Mouse (Mus musculus): ENCODE data around the gene Gskip.

Gene Gskip

DNA sequence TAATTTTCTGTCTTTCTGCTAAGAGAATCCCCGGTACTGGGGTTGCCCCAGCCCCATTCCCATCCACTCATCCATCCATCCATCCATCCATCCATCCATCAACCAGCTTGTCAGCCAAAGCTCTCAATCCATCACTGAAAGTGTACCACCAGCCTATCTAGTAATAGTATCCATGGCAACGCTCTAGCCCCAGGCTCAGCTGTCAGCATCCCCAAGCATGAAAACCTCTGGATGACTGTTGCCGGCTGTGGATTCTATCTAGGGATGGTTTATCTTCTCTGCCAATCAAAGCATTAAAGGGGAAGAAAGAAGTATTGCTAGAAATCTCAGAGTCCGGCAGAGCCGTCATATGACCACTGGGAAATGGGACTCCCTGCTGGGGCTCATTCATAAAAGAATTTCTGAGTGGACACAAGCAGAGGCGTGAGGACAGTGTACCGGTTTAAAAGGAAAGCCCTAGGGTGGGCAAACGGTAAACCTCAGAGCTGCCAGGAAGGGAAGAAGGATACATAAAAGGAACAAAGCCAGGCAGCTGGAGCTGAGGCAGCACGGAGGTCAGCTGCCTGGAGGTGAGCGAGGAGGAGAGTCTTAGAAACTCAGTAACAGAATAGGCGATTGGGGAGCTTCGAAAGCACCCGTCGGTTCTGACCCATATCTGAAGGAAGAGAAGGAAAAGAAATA lies 37.0 kb downstream of the Gskip start:
- DNase-seq (ENCODE audit: low read depth, low spot score): no peak

DNA sequence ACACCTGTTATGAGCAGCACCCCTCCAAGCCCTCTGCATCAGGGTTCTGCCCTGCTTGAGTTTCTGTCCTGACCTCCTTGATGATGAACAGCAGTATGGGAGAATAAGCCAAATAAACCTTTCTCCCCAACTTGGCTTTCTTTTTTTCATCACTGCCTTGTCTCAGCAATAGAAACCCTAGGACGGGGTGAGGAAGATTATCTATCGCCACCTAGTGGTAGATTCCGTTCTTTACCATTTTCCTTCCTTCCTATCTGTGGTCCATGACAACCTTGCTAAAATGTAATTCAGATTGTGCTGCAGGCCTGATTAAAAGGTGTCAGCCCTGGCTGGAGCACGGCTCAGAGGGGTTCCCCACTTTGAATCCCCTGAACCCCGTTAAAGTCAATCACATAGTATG lies 38.0 kb downstream of the Gskip start:
- peak; percentile 82 for DNase-seq (ENCODE audit: low read depth, low spot score)

- DNase-seq (ENCODE audit: low read depth, low spot score): no peak
Measured at GRCm38 (mm10) chr12:105724616-105725015, 40.0 kb downstream of the Gskip start.

DNA sequence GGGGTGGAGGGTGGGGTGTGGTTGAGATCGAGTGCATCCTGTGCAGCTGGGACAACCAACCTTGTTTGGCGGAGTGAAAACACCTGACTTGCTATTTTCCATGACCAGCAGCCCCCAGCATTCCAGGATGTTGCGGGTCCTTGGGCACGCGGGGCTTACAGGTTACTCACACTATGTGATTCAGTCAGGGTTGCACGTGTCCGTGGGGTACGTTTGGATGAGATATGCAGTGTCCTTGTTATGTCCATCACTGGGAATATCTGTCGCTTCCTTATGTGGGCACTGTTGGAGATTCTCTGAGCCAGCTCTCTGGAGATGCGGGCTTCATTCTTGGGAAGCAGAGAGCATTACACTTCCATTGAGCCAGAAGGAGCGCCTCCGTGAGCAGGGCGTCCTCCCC lies 41.1 kb downstream of the Gskip start:
- no peak for DNase-seq (ENCODE audit: low read depth, low spot score)

GRCm38 (mm10) chr12:105727268-105727667 lies 42.6 kb downstream of the Gskip start:
- DNase-seq (ENCODE audit: low read depth, low spot score): no peak

- peak; percentile 77 for DNase-seq (ENCODE audit: low read depth, low spot score)
Measured at GRCm38 (mm10) chr12:105727964-105728363, 43.3 kb downstream of the Gskip start.

GRCm38 (mm10) chr12:105730851-105731460 lies 46.3 kb downstream of the Gskip start:
- peak; percentile 23 for DNase-seq (ENCODE audit: low read depth, low spot score)

- no peak for DNase-seq (ENCODE audit: low read depth, low spot score)
Measured at GRCm38 (mm10) chr12:105733370-105734159, 48.9 kb downstream of the Gskip start.

- no peak for DNase-seq (ENCODE audit: low read depth, low spot score)
Measured at GRCm38 (mm10) chr12:105735226-105735888, 50.7 kb downstream of the Gskip start.

GRCm38 (mm10) chr12:105735889-105736251 lies 51.2 kb downstream of the Gskip start:
- DNase-seq (ENCODE audit: low read depth, low spot score): no peak

GRCm38 (mm10) chr12:105738316-105739096 lies 53.9 kb downstream of the Gskip start:
- no peak for DNase-seq (ENCODE audit: low read depth, low spot score)

- DNase-seq (ENCODE audit: low read depth, low spot score): no peak
Measured at GRCm38 (mm10) chr12:105739656-105740055, 55.0 kb downstream of the Gskip start.

- DNase-seq (ENCODE audit: low read depth, low spot score): no peak
Measured at GRCm38 (mm10) chr12:105748114-105748513, 63.5 kb downstream of the Gskip start.
